Mouse (Mus musculus) cerebellum, postnatal 25 days (tissue): ENCODE measurements around the gene Acot8.

ENCODE experiments used
- DNase-seq, 2 experiments: peaks; one replicate each; pipeline ENCODE4 v3.0.0; 2021; ENCODE audit warnings: mixed read lengths in 2 of 2

The Acot8 gene

DNA sequence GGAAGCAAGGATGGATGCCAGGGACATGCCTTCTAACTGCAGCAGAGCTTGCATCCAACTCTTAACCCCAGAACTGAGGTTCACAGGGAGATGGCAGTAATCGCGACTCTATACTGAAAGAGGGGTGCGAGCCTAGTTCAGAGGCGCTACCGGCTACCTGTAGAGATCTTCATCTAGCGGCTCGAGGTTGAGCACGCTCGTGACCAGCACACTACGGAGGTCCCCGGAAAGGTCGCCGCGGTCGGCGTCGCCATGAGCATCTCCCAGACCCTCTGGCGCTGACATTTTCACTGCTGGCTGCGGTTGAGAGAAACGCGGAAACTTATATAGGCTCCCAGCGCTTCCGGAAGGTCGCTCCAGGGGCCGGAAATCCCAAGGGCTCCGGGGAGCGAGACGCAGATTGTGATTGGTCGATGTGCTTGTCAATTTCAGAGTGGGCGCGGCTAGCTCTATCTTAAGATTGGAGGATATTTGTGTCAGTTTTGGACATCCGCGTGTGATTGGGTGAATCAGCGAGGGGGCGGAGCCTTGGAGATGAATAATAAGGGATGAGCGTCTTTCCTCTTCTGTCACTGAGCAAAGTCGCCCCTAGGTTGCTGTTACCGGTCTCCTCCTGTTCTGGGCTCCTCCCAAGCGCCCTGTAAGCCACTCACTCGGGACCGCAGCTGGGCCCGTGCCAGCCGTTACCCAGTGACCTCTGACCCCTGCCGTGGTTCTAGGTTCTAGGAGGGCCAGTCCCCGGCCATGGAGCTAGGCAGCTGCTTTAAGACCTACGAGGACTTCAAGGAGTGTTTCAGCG lies at the start of gene Acot8, which contains the start of gene Zswim3:
TSS of gene Acot8 (minus strand) at position 350 of the 799 bp plus-strand sequence.
TSS of gene Zswim3 (plus strand) at position 566 of the 799 bp plus-strand sequence.
- peak; percentile 97 to 99 for DNase-seq

DNA sequence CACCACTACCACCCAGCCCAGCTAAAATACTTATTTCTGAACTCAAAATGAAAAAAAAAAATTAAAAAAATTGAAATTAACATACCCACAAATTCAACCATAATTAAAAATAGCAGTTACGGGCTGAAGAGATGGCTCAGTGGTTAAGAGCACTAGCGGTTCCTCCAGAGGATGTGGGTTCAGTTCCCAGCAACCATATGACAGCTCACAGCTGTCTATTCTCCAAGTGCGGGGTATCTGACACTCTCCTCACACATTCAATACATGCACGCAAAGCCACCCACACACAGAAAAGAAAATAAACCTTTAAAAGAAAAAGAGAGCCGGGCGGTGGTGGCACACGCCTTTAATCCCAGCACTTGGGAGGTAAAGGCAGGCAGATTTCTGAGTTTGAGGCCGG lies 45.4 kb upstream of the Acot8 start:
- DNase-seq = no peak

DNA sequence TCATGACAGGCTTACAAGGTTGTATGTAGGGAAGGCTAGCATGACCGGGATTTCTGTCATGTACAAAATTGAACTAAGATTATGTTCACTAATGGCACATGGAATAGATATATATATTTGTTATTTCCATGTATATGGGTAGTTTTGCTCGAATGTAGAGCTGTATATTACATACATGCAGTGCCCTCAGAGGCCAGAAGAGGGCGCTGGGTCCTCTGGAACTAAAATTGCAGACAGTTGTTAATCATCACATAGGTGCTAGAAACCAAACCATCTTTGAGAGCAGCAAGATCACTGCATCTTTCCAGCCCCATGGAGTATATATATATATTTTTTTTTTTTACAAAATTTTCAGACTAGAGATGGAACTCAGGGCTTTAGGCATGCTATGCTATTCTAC lies 41.1 kb upstream of the Acot8 start:
- no peak for DNase-seq

DNA sequence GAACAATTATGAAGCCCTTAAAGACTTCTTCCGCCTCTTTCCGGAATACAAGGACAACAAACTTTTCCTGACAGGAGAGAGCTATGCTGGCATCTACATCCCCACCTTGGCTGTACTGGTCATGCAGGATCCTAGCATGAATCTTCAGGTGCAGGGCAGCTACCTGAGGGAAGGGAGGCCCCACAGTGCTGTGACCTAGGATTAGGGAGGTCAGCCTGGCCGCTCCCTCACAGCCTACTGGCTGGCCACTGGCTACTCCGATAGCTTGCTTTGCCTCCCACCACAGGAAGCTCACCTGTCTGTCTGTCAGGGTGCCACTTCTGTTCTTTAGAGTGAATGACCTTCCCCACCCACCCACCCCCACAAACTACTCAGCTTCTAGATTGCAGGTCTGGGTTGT lies 30.5 kb upstream of the Acot8 start:
- DNase-seq = no peak

DNA sequence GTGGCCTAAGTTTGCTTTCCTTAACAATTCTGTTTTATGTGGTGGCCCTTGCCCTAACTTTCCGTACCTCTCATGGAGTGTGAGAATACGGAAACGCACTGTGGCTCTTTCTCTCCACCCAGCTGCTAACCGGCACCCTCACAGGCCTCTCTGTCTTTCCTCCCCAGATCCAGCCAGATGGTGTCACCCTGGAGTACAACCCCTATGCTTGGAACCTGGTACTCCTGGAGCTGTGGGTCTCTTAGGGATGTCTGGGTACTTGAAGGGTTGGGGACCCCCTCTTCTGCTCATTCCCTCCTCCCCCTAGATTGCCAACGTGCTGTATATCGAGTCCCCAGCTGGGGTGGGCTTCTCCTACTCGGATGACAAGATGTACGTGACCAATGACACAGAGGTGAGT lies 29.8 kb upstream of the Acot8 start:
- DNase-seq = peak in 1 of 2 experiments; percentile 38

DNA sequence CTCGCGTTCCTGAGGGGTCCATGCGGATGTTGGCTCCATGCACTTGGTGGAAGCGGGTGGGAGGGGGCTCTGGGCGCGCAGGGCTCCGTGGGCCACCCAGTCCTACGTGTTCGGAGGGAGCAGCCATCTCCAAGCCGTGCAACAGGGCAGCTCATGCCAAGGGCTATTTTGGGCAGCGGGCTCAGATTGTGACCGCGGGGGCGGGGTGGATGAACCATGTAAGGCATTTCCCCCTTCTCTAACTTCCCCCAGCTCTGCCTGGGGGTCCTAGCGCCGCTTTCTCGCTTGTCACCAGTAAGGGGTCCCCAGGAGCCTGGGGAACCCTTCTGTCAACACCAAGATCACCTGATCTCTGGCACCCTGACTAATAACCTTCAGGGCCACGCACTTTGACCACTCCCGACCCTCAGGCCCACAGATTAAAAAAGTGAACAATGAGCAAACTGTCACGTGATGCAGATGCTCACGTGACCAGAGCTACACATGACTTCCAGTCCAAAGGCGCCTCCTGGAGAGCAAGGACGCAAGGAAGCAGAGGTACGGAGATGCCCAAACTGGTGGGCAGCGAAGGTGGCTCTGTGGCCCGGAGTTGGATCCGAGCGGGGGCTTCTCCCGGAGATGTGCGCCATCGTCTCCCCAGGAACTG lies 28.8 kb upstream of the Acot8 start, which contains the start of gene Neurl2:
TSS of gene Neurl2 (minus strand) at position 143 of the 646 bp plus-strand sequence.
- peak; percentile 93 to 94 for DNase-seq

DNA sequence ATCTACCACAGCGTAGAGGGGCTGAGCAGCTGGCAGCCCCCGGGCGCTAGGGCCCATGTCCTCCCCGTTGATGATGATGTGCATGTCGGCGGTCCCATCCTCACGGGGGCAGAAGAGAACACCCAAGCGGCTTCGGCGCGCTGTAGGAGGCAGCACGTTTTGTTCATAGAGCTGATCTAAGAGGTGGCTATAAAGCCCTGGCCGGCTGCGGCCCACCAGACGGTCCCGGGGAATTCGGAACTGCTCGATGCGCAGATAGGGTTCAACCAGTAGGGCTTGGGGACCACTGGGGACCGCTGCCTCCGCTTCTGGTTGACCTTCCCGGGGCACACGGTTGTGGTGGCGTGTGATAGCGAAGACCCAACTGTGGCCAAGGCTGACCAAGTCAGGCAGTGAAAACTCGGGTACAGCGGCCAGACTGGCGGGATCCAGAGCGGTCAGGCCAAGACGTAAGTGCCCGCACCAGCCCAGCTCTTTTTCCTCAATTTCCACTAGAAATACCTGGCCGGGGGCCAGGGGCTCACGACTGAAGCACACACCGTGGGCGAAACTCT lies 28.1 kb upstream of the Acot8 start, which contains the start of gene Ctsa:
TSS of gene Ctsa (plus strand) at position 126 of the 554 bp plus-strand sequence.
- DNase-seq = peak; percentile 82 to 84

DNA sequence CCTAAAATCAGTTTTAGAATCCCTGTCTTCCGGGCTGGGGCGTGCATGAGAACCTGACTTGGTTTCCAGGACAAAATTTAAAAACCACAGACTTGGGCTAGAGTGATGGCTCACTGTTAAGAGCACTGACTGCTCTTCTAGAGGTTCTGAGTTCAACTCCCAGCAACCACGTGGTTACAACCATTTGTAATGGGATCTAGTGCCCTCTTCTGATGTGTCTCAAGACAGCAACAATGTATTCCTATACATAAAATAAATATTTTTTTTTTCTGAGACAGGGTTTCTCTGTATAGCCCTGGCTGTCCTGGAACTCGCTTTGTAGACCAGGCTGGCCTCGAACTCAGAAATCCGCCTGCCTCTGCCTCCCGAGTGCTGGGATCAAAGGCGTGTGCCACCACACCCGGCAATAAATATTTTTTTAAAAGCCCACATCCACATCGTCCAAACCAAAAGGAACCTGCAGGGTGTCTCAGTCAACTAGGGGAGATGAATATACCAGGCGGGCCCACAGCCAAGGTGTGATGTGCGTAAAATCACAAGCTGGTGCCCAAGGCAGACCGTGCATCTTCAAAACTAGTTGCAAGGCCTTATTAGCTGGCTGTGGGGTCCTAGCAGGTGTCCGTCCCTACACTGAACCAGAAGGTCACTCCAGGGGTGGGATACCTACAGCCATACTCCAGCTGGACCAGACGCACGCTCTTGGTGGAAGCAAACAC lies 27.5 kb upstream of the Acot8 start:
- DNase-seq = peak in 1 of 2 experiments; percentile 63

DNA sequence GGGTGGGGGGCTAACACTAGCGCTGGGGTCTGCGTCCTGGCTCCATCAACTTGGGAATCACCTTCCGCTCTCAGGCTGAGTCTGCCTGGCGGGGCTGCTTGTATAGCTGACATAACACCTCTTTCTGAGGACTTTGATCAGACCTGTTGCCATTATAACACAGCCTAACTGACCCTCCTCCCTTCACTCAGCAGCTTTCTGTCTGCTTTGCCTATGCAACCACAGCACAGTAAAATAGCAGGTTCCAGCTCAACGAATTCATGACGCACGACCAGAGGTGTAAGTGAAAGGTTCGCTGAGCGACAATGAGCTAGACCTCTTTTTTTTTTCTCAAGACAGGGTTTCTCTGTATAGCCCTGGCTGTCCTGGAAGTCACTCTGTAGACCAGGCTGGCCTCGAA lies 26.3 kb upstream of the Acot8 start:
- no peak for DNase-seq

DNA sequence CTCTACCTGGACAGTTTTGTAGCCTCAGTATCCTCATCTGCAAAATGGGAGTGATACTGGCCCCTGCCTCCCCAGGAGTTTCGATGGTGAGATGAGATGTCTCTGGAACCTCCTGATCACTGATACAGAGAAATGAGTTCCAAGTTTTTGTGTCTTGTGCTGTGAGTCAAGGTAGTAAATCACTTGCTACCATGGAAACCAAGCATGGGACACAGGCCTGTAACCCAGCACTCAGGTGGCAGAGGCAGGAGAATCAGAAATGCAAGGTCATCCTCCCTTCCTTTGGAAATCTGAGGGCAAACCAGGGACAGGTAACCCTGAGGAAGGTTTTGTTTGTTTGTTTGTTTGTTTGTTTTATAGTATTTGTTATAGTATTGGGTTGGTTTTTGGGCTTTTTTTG lies 24.4 kb upstream of the Acot8 start:
- DNase-seq = no peak

DNA sequence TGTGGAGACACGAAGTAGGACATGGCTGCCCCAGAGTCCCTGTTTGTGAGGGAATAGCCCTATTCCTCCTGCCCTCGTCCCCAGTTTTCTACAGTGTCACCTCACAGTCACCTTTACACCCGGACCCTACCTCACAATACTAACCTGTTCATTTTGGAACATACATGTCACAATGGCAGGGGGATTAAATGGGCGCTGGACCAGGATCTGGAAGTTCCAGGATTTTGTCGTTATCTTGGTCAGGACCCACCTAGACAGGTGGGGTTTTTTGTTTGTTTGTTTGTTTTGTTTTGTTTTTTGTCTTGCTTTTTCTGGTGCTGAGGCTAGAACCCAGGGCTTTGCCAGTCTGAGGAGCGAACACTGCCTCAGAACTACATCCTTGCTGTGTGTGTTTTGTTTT lies 23.8 kb upstream of the Acot8 start, which contains the start of gene Spata25:
TSS of gene Spata25 (minus strand) at position 101 of the 400 bp plus-strand sequence.
- DNase-seq = no peak

DNA sequence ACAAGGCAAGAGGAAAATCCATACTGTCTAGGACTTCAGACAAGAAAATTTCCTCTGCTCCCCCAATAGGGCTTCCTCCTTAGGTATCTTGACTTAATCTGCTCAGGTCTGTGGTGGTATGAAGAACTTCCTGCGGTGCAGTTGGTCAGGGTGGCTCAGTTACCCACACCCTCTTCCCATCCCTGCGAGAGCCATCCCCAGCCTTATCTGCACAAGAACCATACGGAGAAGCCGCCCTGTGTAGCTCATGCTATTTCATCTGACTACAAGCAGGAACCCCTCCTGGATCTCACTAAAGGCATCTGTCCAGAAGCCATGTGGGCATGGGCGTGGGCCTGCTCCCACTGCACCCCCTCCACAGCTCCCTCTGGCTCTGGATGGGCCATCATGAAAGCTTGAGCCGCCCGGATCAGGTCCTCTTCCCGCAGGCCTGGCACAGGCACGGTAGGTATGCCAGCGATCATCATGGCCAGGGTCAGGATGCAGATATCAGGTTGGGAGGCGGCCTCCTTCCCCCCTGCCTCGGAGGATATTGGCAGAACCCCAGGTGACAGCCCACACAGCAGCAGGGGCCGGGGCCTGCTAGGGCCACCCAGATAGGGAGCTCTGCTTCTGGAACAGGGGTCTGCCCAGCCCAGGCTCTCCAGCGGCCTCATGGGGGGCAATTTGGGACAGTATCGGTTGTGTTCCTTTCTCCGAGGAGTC lies 22.6 kb upstream of the Acot8 start:
- DNase-seq = peak in 1 of 2 experiments; percentile 18

DNA sequence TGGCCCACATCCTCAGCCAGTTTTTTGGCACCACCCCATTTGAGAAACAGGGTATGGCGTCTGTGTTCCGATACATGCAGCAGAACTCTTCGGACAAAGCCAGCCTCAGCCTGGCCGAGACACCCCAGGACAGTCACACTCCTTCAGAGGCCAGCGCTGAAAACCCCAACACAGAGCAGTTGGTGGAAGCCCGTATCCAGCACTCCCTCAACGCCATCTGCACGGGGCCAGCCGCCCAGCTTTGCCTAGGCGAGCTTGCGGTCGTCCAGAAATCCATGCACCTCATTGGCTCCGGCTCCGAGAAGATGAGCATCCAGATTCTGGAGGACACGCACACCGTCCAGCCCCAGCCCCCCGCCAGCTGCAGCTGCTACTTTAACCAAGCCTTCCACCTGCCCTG lies 20.8 kb upstream of the Acot8 start:
- no peak for DNase-seq

DNA sequence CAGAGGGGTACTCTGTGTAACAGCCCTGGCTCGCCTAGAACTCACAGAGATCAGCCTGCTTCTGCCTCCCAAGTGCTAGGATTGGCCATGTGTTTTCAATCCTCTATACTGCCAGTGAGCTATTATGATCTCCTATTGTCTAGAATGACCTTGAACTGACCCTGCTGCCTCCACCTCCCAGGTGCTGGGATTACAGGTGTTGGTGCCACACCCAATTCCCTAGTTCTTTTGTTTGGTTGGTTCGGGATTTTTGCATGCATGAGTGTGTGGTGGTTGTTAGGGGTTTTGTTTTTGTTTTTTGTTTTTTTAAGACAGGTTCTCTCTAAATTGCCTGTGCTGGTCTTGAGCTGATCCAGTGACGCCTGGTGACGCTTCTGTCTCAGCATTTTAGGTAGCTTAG lies 19.3 kb upstream of the Acot8 start:
- DNase-seq = no peak

DNA sequence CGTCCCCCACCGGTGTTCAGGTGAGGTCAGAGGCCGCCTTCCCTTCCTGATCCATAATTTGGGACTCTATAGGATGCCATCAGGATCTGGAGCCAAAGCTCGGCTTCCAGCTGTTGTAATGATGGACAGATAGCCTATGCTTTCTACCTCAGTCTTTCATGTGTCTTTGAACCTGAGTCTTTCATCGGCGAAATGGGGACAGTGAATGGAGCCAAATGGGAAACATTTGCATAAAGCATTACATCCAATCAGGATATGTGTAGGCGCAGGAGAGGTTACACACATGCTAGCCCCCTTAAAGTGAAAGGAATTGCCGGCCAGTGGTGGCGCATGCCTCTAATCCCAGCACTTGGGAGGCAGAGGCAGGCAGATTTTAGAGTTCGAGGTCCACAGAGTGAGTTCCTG lies 18.5 kb upstream of the Acot8 start:
- no peak for DNase-seq

DNA sequence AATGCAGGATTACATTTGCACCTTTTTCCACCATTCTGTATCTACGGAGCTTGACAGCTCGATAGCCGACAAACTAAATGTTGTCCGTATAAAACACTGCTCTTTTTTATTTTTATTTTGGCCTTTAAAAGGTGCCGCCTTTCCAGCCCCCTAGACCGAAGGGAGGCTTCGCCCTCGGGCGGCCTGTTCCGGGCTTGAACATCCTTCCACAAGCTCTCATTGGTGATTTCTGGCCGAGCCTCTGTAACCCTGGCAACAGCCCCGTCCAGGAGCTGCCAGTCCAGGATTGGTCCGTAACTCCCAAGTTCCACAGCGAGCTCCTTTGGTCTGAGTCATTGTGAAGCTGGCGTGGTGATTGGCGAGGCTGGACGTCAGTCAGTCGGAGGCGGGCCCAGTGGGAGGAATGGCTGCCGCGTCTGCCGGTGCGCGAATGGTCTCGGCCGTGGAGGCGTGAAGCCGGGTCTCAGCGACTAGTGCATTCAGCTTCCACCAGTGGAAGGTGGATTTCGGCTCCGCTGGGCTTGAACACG lies 18.0 kb upstream of the Acot8 start, which contains the start of gene Zswim1:
TSS of gene Zswim1 (plus strand) at position 51 of the 530 bp plus-strand sequence.
- DNase-seq = peak; percentile 100

DNA sequence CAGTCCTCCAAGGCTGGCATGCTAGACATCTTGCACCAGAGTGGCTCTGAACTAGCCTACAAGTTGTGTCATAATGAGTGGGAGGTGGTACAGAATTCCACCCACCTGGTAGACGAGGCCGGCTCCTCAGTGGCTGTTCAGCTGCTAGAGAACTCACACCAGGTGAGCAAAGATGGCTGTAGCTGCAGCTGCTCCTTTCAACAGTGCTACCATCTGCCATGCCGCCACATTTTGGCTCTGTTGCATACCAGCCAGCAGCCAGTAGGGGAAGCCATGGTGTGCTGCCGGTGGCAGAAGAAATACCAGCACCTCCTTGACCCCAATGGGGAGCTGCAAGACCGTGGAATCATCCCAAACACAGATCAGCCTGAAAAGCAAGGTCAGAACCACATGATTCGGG lies 16.4 kb upstream of the Acot8 start:
- DNase-seq = peak; percentile 52 to 57

DNA sequence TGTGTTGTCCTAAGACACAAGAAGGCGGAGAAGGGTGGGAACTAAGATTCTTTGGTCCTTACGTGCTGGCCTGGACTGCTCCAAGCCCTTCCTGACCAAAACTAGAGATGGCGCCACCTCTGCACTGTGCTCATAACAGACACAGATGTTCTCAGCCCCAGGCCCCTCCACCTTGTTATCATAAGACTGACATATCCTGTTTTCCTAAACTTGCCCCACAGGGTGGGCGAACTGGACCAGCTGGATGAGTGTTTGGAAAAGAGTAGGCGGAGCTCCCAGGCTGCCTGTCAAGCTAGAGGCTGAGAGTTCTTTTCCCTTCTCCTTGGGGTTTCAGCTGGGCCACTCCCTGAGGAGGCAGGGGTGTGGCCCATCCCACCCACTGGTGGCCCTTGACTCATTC lies 13.0 kb upstream of the Acot8 start:
- no peak for DNase-seq

DNA sequence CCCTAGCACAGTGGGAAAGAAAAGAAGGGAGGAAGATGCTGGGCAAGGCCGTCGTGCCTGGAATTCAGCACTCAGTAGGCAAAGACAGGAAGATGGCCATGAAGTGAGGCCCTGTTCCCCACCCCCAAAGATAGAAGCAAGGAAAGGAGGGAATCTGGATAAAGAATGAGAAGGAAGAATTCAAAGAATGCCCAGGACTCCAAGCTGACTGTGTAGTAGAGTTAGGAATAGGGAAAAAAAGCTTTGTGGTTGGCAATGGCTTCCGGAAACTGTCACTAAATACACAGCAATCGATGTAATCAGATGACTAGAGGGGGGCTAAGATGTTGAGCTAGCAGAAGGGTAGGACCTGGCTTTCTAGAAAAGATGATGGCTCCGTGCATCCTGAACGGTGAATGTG lies 12.5 kb upstream of the Acot8 start:
- no peak for DNase-seq

DNA sequence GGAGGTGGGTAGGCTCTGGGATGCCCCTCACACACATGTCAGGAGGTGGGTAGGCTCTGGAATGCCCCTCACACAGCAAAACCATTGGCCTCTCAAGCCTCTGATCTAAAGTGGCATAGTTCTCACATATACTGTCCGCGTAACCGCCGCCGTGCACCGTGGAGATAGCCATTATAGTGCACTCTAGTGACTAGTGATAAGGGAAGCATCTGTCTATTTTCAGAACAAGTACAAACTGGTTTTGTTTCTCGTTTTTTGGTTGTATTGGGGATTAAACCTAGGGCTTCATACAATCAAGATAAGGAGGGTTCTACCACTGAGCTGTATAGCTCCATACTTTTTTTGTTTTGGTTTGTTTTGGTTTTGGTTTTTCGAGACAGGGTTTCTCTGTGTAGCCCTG lies 11.1 kb upstream of the Acot8 start:
- DNase-seq = no peak

DNA sequence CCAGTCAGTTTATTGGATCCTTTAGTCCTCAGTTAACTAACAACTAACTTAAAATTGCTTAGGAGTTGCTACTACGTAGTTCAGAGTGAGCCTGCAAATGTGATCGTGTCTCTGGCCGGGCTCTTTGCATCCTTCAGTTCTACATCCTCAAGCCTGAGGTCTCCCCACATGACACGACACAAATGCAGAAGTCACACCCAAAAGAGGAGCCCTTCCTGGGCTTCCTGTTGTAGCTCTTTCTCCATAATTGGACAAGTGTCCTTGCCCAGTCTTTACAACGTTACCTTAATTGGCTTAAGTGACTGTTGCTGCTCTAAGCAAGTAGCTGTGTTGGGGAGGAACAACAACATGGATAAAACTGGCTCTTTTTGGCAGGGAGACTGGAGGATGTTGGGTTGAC lies 10.7 kb upstream of the Acot8 start:
- no peak for DNase-seq

DNA sequence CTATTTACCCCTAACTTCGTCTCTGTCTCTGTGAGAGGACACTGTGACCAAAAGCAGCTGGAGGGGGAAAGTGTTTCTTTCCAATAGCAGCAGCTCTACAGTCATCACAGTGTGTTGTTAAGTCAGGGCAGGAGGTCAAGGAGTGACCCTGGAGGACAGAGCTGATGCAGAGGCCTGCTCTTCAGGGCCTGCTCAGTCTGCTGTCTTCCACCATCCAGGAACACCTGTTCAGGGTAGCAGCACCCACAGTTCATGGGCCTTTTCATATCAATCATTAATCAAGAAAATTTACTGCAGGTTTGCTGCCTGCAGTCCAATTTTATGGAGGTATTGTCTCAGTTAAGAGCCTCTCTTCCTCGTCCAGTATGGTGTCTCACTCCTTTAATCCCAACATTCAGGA lies 8.9 kb upstream of the Acot8 start:
- DNase-seq = no peak
